Mouse (Mus musculus) left cerebral cortex, postnatal 14 days (tissue): ENCODE measurements around the gene Leo1. TPM values are rescaled to one million over a fixed set of nuclear protein-coding genes. Genes with fewer than 3 reads are reported as not detected.

Experiments used
- total RNA-seq, 2 experiments: library from RNA; stranded (reverse); gene quantifications; 2 replicates each; pipeline ENCODE4 v1.2.3; 2021

Gene Leo1
- total RNA-seq, 2 experiments from 2014 or later = 27.9 to 29.4 TPM

Other genes with a start within 250 kb of the Leo1 start
- 1 to 10 TPM; 1.9 to 4.0 TPM for gene Myo5c, start 209.5 kb upstream of the Leo1 start, total RNA-seq
- gene Gnb5, start 135.2 kb upstream of the Leo1 start, total RNA-seq = 100 to 1,000 TPM; 134 to 140 TPM
- gene Bcl2l10, start 93.8 kb upstream of the Leo1 start, total RNA-seq = under 1 TPM in 1 of 2 experiments, not detected in 1; 0.36 TPM
- 10 to 100 TPM; 74.9 to 87.9 TPM for gene Mapk6, start 31.5 kb upstream of the Leo1 start, total RNA-seq
- gene Tmod3, start 118.1 kb downstream of the Leo1 start, total RNA-seq = 10 to 100 TPM; 59.0 to 64.9 TPM
- gene Tmod2, start 169.8 kb downstream of the Leo1 start, total RNA-seq = 100 to 1,000 TPM; 436 to 438 TPM
- gene Lysmd2, start 184.2 kb downstream of the Leo1 start, total RNA-seq = 10 to 100 TPM; 60.1 to 63.1 TPM
- gene Scg3, start 242.5 kb downstream of the Leo1 start, total RNA-seq = 100 to 1,000 TPM; 317 to 336 TPM